Mouse (Mus musculus) brain, embryonic 18.5 days (tissue): Measurements from ENCODE around the gene Tns1.

Source experiments
- DNase-seq: peaks from one replicate; pipeline ENCODE4 v3.0.0-alpha.2; 2012; ENCODE audit warnings: low read depth, low spot score

The Tns1 gene

DNA sequence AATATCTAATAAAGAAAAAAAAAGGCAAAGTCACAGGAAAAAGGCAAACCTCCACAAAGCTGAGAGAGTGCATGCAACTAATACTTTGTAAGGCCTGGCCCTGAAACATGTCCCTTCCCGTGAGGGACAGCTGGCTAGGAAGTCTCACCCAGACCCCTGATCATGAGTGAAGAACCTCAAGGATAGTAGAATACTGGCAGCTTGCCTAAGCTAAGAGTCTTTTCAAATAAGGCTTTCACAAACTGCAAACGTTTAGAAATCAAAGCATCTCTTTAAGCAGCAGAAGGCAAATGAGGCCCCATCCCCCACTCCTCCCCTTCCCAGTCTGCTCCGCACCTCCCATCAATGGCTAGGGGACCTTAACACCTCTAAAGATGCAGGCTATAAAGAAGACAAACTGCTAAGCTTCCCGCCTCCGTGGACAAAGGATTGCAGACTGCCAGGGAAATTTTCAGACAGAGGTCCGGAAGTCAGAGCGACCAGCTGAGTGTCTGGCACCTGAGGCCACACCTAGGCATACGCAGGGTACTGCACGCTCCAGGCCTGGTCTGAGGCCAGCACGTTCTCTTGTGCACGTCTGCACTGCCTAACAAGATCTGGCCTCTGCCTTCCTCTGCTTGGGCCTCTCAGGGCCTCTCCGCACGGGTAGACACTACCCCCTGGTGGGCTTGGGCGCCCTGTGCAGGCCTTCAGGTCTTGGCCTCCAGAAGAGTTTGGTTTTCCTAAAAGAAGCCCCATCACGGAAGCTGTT is 261.8 kb downstream of the Tns1 start:
- no peak for DNase-seq

DNA sequence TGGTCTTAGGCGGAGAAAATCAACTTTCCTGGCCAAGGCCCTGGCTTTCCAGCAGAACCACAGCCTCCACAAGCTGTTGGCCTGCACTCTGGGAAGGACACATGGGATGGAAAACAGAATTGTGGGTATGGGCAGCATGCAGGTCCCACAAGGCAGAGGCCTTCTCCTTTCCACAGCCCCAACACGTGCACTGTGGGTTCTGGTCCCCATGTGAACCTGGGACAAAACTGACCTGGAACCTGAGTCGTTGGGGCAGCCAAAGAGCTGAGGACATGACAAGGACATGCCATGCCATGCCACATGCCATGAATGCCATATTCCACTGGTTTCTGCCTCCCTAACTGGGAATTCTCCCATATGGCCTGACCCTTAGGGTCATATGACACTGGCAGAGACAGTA is 263.8 kb downstream of the Tns1 start:
- no peak for DNase-seq
